Mouse (Mus musculus) heart, embryonic 12.5 days (tissue): ENCODE data around the gene Gm10282. TPM values are rescaled to one million over a fixed set of nuclear protein-coding genes. Genes with fewer than 3 reads are reported as not detected.

Experiments used
- ATAC-seq: fragments of 200-750 bp; cut with Nextera tagmentation; 2 replicates; pipeline ENCODE4 v1.8.0; 2017; ENCODE audit warnings: moderate TSS enrichment, moderate library complexity; ENCODE audit not compliant: insufficient number of reproducible peaks, low FRiP score
- H3K27ac ChIP-seq: fragments of 300-500 bp; sonication (generic); 2 replicates; pipeline ENCODE4 v1.5.1; 2016; ENCODE audit warnings: mild to moderate bottlenecking, moderate library complexity; ENCODE audit not compliant: poor library complexity, severe bottlenecking
- H3K27me3 ChIP-seq: fragments of 300-500 bp; sonication (generic); replicated peaks from 2 replicates; pipeline ENCODE4 v1.6.1; 2016; ENCODE audit warnings: mild to moderate bottlenecking, moderate library complexity
- H3K36me3 ChIP-seq: fragments of 300-500 bp; sonication (generic); 2 replicates; pipeline ENCODE4 v1.6.1; 2016; ENCODE audit warnings: mild to moderate bottlenecking, moderate library complexity
- H3K4me1 ChIP-seq: fragments of 300-500 bp; sonication (generic); replicated peaks from 2 replicates; pipeline ENCODE4 v1.6.1; 2016; ENCODE audit warnings: mild to moderate bottlenecking
- H3K4me2 ChIP-seq: fragments of 300-500 bp; sonication (generic); 2 replicates; pipeline ENCODE4 v1.6.1; 2016; ENCODE audit warnings: mild to moderate bottlenecking, moderate library complexity
- H3K4me3 ChIP-seq: fragments of 300-500 bp; sonication (generic); 2 replicates; pipeline ENCODE4 v1.5.1; 2016; ENCODE audit warnings: mild to moderate bottlenecking
- H3K9ac ChIP-seq: fragments of 300-500 bp; sonication (generic); 2 replicates; pipeline ENCODE4 v1.6.1; 2016; ENCODE audit warnings: mild to moderate bottlenecking, moderate library complexity
- H3K9me3 ChIP-seq: fragments of 300-500 bp; sonication (generic); replicated peaks from 2 replicates; pipeline ENCODE4 v1.6.1; 2016; ENCODE audit warnings: mild to moderate bottlenecking, moderate library complexity
- WGBS: fragments of 180-500 bp; shearing (Covaris S2); methylation state at CpG from one replicate; pipeline ENCODE4 v1.1.7; 2016; 5-methylcytosine and 5-hydroxymethylcytosine counted together
- polyA plus RNA-seq: library from polyadenylated mRNA; unstranded; fragments of >200 nt; fragmentation: Nextera tagmentation; extraction: Ambion mirVana; gene quantifications from 2 replicates; pipeline ENCODE4 v1.2.1, GENCODE M21; 2016

Gm10282 gene
- polyA plus RNA-seq, 1 experiment from 2014 or later = 17.1 TPM

- Histone ChIP-seq H3K4me2 (peak overlapping the region; percentile 96), H3K4me3 (no peak overlapping the region), H3K27ac (no peak overlapping the region), H3K4me1 (peaks cover 39% of the 10 kb centered on the region), H3K27me3 (peaks cover 6% of the 10 kb centered on the region), H3K36me3 (peaks cover 14% of the 10 kb centered on the region), H3K9me3 (no peaks in the 10 kb centered on the region), H3K9ac (no peak overlapping the region)
- ATAC-seq = no peak
- WGBS = 48% methylated on average over 6 of the region's 6 CpGs
Measured at GRCm38 (mm10) chr8:72323131-72323725, 18.2 kb upstream of the Gm10282 start.

DNA sequence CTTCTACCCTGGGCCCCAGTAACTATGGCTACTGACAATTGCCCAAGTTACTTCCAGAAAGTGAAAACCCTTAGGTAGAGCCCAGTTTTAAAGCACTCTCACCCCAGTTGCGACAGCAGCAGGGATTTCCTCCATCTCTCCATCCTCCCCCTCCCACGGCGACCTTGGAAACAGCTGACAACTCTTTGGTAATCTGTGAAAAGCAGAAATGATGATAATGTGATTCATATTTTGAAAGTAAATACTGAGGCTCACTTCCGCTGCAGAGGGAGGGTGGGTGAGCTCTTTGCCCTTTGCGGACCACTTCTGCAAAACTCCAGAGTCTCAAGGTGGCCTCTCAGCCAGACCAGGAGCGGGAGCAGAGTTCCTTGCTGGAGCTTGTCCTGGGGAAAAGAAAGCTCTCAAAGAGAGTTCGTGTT is 17.4 kb upstream of the Gm10282 start:
- no peak overlapping the region for H3K27ac ChIP-seq
- peaks cover 6% of the 10 kb centered on the region for H3K27me3 ChIP-seq

GRCm38 (mm10) chr8:72321635-72322441 is 16.8 kb upstream of the Gm10282 start:
- Histone ChIP-seq H3K27me3 (peaks cover 6% of the 10 kb centered on the region), H3K4me3 (peak overlapping the region; percentile 69), H3K4me2 (peak overlapping the region; percentile 96), H3K4me1 (peaks cover 45% of the 10 kb centered on the region), H3K9ac (peak overlapping the region; percentile 86), H3K36me3 (peaks cover 14% of the 10 kb centered on the region), H3K27ac (no peak overlapping the region), H3K9me3 (no peaks in the 10 kb centered on the region)
- no peak for ATAC-seq
- 90% methylated on average over 20 of the region's 20 CpGs for WGBS

More for the DNA sequence above, 17.4 kb upstream of the Gm10282 start:
- peak overlapping the region; percentile 49 for H3K9ac ChIP-seq
- H3K4me2 ChIP-seq = peak overlapping the region; percentile 96
- H3K4me3 ChIP-seq = peak overlapping the region; percentile 69
- peaks cover 45% of the 10 kb centered on the region for H3K4me1 ChIP-seq
- 72% methylated on average over 7 of the region's 7 CpGs for WGBS
- ATAC-seq = no peak
- H3K36me3 ChIP-seq = peaks cover 14% of the 10 kb centered on the region
- H3K9me3 ChIP-seq = no peaks in the 10 kb centered on the region

DNA sequence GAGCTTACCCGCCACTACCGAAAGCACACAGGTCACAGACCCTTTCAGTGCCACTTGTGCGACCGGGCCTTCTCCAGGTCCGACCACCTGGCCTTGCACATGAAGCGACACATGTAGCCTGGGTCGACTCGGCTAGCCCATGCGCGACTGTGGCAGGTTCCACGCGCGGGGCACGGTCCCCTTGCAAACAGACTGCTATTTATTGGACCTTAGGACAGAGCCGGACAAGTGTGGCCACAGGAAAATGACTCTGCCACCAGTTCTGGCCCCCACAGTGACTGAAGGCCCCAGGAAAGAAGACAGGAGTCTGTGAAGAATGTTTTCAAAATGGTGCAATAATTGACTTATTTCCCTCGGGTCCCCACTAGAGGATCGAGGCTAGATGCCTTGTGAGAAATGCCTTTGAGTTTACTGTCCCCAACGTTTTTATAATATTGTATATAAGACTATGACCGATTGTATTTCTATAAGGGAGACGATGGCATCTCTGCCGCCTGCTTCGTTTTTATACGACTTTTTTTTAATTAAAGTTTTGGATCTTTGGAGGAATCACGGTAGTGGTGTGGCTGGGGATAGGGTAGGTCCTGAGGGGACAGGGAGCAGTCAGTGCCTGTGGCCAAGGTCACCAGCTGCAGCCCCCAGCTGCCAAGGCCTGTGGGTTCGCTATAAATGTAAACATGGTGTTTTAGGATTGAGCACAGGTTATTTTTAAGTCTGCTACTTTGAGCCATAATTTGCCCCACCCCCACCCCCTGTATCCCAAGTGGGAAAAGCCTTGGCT is 15.9 kb upstream of the Gm10282 start:
- Histone ChIP-seq H3K9me3 (no peaks in the 10 kb centered on the region), H3K9ac (peak overlapping the region; percentile 86), H3K4me1 (peaks cover 45% of the 10 kb centered on the region), H3K27me3 (peaks cover 6% of the 10 kb centered on the region), H3K4me2 (peak overlapping the region; percentile 96), H3K4me3 (peak overlapping the region; percentile 69), H3K36me3 (peaks cover 14% of the 10 kb centered on the region), H3K27ac (no peak overlapping the region)
- 55% methylated on average over 25 of the region's 25 CpGs for WGBS
- ATAC-seq = no peak

- Histone ChIP-seq H3K9me3 (no peaks in the 10 kb centered on the region), H3K4me1 (peaks cover 45% of the 10 kb centered on the region), H3K27me3 (peaks cover 6% of the 10 kb centered on the region), H3K27ac (peak overlapping the region; percentile 81), H3K4me3 (peak overlapping the region; percentile 69), H3K4me2 (peak overlapping the region; percentile 96), H3K36me3 (peaks cover 14% of the 10 kb centered on the region), H3K9ac (peak overlapping the region; percentile 86)
- 5% methylated on average over 53 of the region's 55 CpGs for WGBS
- no peak for ATAC-seq
Measured at GRCm38 (mm10) chr8:72319921-72320802, 15.1 kb upstream of the Gm10282 start.

- Histone ChIP-seq H3K9me3 (no peaks in the 10 kb centered on the region), H3K27me3 (peaks cover 6% of the 10 kb centered on the region), H3K9ac (peak overlapping the region; percentile 86), H3K36me3 (peaks cover 14% of the 10 kb centered on the region), H3K4me1 (peaks cover 45% of the 10 kb centered on the region), H3K4me2 (peak overlapping the region; percentile 96), H3K4me3 (peak overlapping the region; percentile 69), H3K27ac (peak overlapping the region; percentile 81)
- WGBS = under 1% methylated on average over 39 of the region's 48 CpGs
- ATAC-seq = peak; percentile 7; the same call in 1 of the 2 replicates
Measured at GRCm38 (mm10) chr8:72319397-72319796, 14.3 kb upstream of the Gm10282 start.

- no peaks in the 10 kb centered on the region for H3K9me3 ChIP-seq
- peaks cover 14% of the 10 kb centered on the region for H3K36me3 ChIP-seq
- ATAC-seq = peak; percentile 95
- H3K4me3 ChIP-seq = peak within 1 kb of the TSS; percentile 69
- peak within 1 kb of the TSS; percentile 86 for H3K9ac ChIP-seq
- peaks cover 6% of the 10 kb centered on the region for H3K27me3 ChIP-seq
- H3K4me2 ChIP-seq = peak within 1 kb of the TSS; percentile 96
- H3K27ac ChIP-seq = peak within 1 kb of the TSS; percentile 81
- H3K4me1 ChIP-seq = peaks cover 45% of the 10 kb centered on the region
- WGBS = under 1% methylated on average over 45 of the region's 46 CpGs
Measured at GRCm38 (mm10) chr8:72318801-72319322, 13.8 kb upstream of the Gm10282 start, which contains the start of gene Klf2. Klf2 (plus strand) TSS chr8:72319033.

DNA sequence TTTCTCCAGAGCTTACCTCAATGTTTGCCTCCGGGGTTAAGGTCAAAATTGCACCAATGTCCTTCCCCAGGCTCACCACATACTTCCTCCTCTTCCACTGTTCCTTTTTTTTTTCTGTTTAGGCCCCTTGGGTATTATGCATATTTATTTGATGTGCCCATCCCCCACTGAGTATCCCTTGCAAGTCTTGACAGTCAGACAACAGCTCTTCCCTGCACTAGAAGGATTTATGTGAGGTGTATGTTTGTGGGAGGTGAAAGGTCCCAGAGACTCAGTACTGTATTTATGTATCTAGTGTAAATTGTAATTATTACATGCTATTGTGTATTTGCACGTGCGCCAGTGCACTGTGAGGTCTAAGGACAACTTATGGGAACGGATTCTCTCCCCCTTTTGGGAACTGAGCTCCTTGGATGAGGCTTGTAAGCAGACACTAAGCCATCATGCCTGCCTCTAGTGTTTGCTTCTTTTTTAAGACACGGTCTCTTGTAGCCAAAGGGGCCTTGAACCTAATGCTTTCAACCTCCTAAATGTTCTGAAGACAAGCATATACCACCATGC is 12.8 kb upstream of the Gm10282 start:
- H3K4me3 ChIP-seq = no peak overlapping the region
- ATAC-seq = no peak
- H3K4me2 ChIP-seq = no peak overlapping the region
- 45% methylated on average over 5 of the region's 5 CpGs for WGBS
- H3K9me3 ChIP-seq = no peaks in the 10 kb centered on the region
- H3K27me3 ChIP-seq = peaks cover 6% of the 10 kb centered on the region
- no peak overlapping the region for H3K9ac ChIP-seq
- H3K36me3 ChIP-seq = peaks cover 14% of the 10 kb centered on the region
- peaks cover 46% of the 10 kb centered on the region for H3K4me1 ChIP-seq
- no peak overlapping the region for H3K27ac ChIP-seq

DNA sequence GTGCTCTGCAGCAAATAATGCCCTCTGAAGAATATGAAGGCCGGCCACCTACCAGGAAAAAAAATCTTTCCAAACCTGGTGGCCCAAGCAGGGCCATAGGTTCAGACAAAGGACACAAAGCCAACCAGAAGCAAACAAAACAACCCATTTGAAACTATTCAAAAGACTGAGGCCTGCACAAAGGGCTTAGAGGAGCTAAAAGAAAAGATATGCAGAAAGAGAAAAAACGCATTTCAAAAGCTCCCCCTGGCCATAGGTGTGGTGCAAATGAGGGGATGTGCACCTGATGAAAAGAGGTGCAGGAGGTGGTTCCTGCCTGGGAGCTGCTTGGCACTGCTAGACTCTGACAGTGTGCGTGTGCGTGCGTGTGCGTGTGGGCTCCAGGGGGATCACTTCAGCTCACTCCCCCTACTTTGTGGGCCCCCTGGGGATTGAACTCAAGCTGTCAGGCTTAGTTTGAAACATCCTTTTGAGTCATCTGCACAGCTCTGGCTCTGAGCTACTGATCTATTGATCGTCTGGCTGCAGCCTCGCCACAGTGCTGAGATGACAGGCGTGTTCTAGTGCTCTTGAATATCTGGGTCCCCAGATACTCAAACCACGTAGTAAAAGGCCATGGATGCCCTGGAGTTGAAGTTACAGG is 11.1 kb upstream of the Gm10282 start:
- Histone ChIP-seq H3K36me3 (peaks cover 3% of the 10 kb centered on the region; the same call in 1 of the 2 replicates), H3K27ac (no peak overlapping the region), H3K27me3 (peaks cover 6% of the 10 kb centered on the region), H3K9me3 (no peaks in the 10 kb centered on the region), H3K4me3 (no peak overlapping the region), H3K4me2 (no peak overlapping the region), H3K9ac (no peak overlapping the region), H3K4me1 (peaks cover 32% of the 10 kb centered on the region)
- WGBS = 59% methylated on average over 10 of the region's 10 CpGs
- ATAC-seq = no peak
